Mouse (Mus musculus) heart, adult 2 months (tissue): Measurements from ENCODE around the gene Sowaha.

ENCODE experiments used
- CTCF ChIP-seq: fragments of 200-600 bp; IDR thresholded peaks from 2 replicates; pipeline ENCODE4 v1.8.1; 2022; ENCODE audit warnings: antibody characterized with exemption, mild to moderate bottlenecking, moderate library complexity
- POLR2A ChIP-seq: fragments of 200-500 bp; IDR thresholded peaks from 2 replicates; pipeline ENCODE4 v1.6.1; 2011; ENCODE audit warnings: mild to moderate bottlenecking, low read depth, low read length, control low read depth; ENCODE audit not compliant: insufficient read depth

DNA sequence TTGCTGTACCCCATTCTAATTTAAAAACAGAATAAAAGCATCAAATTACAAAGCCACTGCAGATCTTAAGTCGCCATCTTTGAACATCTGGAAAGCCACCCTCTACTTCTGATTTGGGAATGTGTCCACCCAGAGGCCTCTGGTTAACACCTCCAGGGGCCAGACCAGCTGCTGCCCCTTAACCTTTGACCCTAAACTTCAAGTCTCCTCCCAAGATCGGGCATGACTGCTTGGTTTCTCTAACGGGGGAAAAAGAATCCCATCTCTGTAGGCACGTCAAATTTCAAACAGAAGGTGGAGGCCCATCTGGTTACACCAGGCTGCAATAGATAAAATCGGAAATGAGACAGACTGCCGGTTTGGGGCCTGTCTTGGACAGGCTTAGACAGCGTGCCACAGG is 2.2 kb downstream of the Sowaha start:
- TF ChIP-seq CTCF (no peak), POLR2A (no peak)
